Mouse (Mus musculus) heart, postnatal 0 days (tissue): ENCODE measurements at regions not wholly inside any gene's neighbourhood (a gene's known extent, or its start where the extent isn't known, plus 50 kb on each side); places are given as distances from the start of the nearest gene placed in this dataset.

Experiments used
- ATAC-seq: fragments of 200-750 bp; cut with Nextera tagmentation; 2 replicates; pipeline ENCODE4 v1.8.0; 2017; ENCODE audit warnings: low read depth, moderate number of reproducible peaks, moderate library complexity; ENCODE audit not compliant: insufficient read depth
- DNase-seq: peaks from one replicate; pipeline ENCODE4 v3.0.0-alpha.2; 2016; ENCODE audit warnings: low spot score
- H3K27ac ChIP-seq: fragments of 300-500 bp; sonication (generic); 2 replicates; pipeline ENCODE4 v1.5.1; 2014; ENCODE audit warnings: low read depth, mild to moderate bottlenecking
- H3K27me3 ChIP-seq: fragments of 300-500 bp; sonication (generic); 2 replicates; pipeline ENCODE4 v1.6.1; 2014; ENCODE audit warnings: low read length, mixed read lengths; ENCODE audit not compliant: control insufficient read depth, insufficient read depth
- H3K36me3 ChIP-seq: fragments of 300-500 bp; sonication (generic); replicated peaks from 2 replicates; pipeline ENCODE4 v1.6.1; 2014; ENCODE audit warnings: low read length, mixed read lengths; ENCODE audit not compliant: control insufficient read depth, insufficient read depth
- H3K4me1 ChIP-seq: fragments of 300-500 bp; sonication (generic); 2 replicates; pipeline ENCODE4 v1.6.1; 2014; ENCODE audit warnings: antibody characterized with exemption; ENCODE audit not compliant: control insufficient read depth, insufficient read depth
- H3K4me2 ChIP-seq: fragments of 300-500 bp; sonication (generic); 2 replicates; pipeline ENCODE4 v1.6.1; 2014; ENCODE audit warnings: low read depth, mild to moderate bottlenecking, low read length, moderate library complexity
- H3K4me3 ChIP-seq: fragments of 300-500 bp; sonication (generic); 2 replicates; pipeline ENCODE4 v1.5.1; 2014; ENCODE audit warnings: low read depth, low read length
- H3K9ac ChIP-seq: fragments of 300-500 bp; sonication (generic); replicated peaks from 2 replicates; pipeline ENCODE4 v1.6.1; 2014; ENCODE audit warnings: low read depth, low read length, mixed read lengths
- H3K9me3 ChIP-seq: fragments of 300-500 bp; sonication (generic); replicated peaks from 2 replicates; pipeline ENCODE4 v1.6.1; 2016; ENCODE audit warnings: low read length; ENCODE audit not compliant: control insufficient read depth
- CTCF ChIP-seq: IDR thresholded peaks from 2 replicates; pipeline ENCODE4 v1.5.1; 2016; ENCODE audit warnings: antibody characterized with exemption, control low read depth, low read depth
- EP300 ChIP-seq: IDR thresholded peaks from 2 replicates; pipeline ENCODE4 v1.6.1; 2016; ENCODE audit warnings: antibody characterized with exemption, low read depth
- WGBS: fragments of 180-500 bp; shearing (Covaris S2); extraction: QIAGEN DNeasy Blood & Tissue Kit; methylation state at CpG from one replicate; pipeline ENCODE4 v1.1.7; 2014; 5-methylcytosine and 5-hydroxymethylcytosine counted together

DNA sequence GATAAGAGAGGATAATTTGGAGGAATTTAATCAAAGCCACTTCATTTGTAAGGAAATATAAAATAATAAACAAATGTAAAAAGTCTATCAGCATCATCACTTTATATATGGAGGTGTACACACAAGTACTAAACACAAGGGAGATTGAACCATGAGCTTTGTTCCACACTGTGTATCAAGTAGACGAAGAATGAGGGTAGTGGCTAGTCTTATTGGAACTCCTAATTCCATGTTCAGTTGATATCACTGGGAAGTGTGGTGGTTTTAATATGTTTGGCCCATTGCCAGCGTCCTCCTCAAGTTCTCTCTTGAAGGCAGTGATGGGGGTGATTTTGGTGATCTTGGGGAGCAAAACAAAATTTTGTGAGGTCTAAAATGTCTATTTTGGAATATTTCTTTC lies 165.2 kb upstream of the Tmprss15 start:
- H3K9ac ChIP-seq: no peak overlapping the region
- H3K36me3 ChIP-seq: no peaks in the 10 kb centered on the region
- H3K27me3 ChIP-seq: no peaks in the 10 kb centered on the region
- 40% methylated on average over 2 of the region's 2 CpGs for WGBS
- ATAC-seq (no peak), DNase-seq (no peak)
- H3K4me1 ChIP-seq: no peaks in the 10 kb centered on the region
- H3K9me3 ChIP-seq: no peaks in the 10 kb centered on the region
- H3K4me3 ChIP-seq: no peak overlapping the region
- H3K4me2 ChIP-seq: no peak overlapping the region
- no peak overlapping the region for H3K27ac ChIP-seq
- no peak for TF ChIP-seq EP300
- TF ChIP-seq CTCF: no peak

DNA sequence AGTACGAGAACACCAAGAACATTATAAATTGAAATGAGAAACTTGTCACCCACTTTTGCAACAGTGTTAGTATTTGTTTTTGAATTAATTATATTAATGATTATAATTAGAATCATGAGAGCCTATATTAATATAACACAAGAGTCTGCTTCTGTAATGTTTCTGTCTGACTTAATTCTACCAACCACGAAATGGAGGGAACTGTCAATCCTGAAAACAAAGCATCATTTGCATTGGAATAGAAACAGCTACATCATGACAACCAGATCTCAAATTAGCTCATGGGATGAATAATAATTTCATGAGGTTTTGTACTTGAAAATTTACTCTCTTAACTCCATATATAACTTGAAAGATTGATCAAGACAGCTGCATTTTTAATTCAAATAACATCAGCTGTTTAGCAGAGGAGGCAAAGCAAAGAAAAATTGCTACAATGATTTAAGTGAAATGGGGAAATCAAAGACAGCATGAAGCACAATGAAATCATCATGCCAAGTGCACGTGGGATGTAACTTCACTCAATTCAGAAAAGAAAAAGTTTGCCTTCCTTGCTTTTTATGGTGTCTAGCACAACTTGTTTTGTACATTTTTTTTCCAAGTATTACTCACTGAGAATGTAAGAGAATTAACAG lies 150.1 kb upstream of the Tmprss15 start:
- Histone ChIP-seq H3K9ac (no peak overlapping the region), H3K4me1 (no peaks in the 10 kb centered on the region), H3K9me3 (no peaks in the 10 kb centered on the region), H3K4me2 (no peak overlapping the region), H3K4me3 (no peak overlapping the region), H3K36me3 (no peaks in the 10 kb centered on the region), H3K27me3 (no peaks in the 10 kb centered on the region), H3K27ac (no peak overlapping the region)
- ATAC-seq: no peak
- WGBS: 66% methylated on average over 3 of the region's 3 CpGs
- no peak for TF ChIP-seq EP300
- no peak for TF ChIP-seq CTCF
- no peak for DNase-seq

DNA sequence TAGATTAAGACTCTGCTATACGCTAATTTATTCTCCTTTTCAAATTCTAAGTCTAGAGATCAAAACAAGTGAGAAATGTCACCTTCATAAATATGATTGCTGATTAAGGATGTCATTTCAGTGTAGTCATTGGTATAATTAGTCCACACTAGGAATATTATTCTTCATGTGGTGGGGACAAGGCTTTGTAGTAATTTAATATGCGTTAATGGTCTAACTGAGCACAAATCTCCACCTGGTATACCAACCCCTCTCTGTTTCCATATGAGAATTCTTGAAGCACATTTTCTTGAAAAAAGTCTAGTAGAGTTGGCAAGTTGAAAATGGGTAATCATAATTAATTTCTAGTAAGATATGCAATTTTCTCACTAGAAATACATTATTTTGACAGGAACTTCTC lies 149.3 kb upstream of the Tmprss15 start:
- H3K4me2 ChIP-seq: no peak overlapping the region
- H3K27me3 ChIP-seq: no peaks in the 10 kb centered on the region
- TF ChIP-seq EP300 (no peak), CTCF (no peak)
- H3K4me1 ChIP-seq: no peaks in the 10 kb centered on the region
- H3K4me3 ChIP-seq: no peak overlapping the region
- 79% methylated on average over 2 of the region's 2 CpGs for whole genome bisulfite sequencing
- H3K9me3 ChIP-seq: no peaks in the 10 kb centered on the region
- no peak overlapping the region for H3K27ac ChIP-seq
- no peak for ATAC-seq
- no peak overlapping the region for H3K9ac ChIP-seq
- H3K36me3 ChIP-seq: no peaks in the 10 kb centered on the region
- DNase-seq: no peak

DNA sequence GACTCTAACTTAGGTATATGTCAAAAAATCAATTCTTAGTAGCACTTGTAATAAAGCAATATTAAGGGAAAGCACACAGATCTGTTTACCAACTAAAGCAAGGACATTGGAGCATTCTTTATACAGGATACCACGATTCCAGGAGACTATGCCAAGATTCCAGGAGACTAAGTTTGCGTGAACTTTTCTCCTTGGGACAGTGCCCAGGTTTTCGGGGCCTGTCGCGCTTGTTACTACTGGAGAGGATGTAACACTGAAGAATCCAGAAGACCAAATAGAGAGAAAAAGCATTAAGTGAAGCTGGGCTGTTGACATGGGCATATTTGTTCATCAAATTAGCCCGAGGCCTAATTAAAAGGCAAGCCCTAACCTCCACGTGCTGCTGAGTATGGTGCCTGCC lies 100.3 kb upstream of the Tmprss15 start:
- H3K27me3 ChIP-seq: no peaks in the 10 kb centered on the region

DNA sequence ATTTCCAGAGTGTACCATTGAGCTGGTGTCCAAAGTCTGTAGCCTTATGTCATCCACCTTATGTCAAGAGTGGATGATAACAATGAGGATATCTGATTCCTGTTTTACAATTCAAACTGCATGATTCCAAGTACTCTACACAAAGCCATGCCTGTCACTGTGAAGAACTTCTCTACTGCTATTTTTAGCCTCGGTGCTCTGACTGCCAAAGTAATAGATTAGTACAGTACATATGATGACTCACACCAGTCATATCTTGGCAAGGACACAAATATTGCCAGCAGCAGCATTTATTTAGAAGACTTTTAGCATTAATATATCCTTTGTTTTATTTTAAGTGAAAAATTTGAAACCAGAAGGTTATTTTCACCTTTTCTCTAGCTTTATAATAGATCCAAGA lies 95.6 kb upstream of the Tmprss15 start:
- TF ChIP-seq CTCF (no peak), EP300 (no peak)
- Histone ChIP-seq H3K9me3 (no peaks in the 10 kb centered on the region), H3K4me3 (no peak overlapping the region), H3K36me3 (no peaks in the 10 kb centered on the region), H3K9ac (no peak overlapping the region), H3K4me2 (no peak overlapping the region), H3K4me1 (0 out of 2 replicates have a peak, but pooled peaks cover 6% of the 10 kb centered on the region), H3K27me3 (no peaks in the 10 kb centered on the region), H3K27ac (no peak overlapping the region)
- 14% methylated on average over 1 of the region's 1 CpGs for WGBS
- DNase-seq (peak; percentile 84), ATAC-seq (peak; percentile 73)

More for the DNA sequence above, 100.3 kb upstream of the Tmprss15 start:
- H3K9ac ChIP-seq: no peak overlapping the region
- ATAC-seq: no peak
- no peak overlapping the region for H3K27ac ChIP-seq
- no peak for DNase-seq
- 46% methylated on average over 7 of the region's 7 CpGs for WGBS
- TF ChIP-seq EP300 (no peak), CTCF (no peak)
- H3K9me3 ChIP-seq: no peaks in the 10 kb centered on the region
- no peak overlapping the region for H3K4me2 ChIP-seq
- no peak overlapping the region for H3K4me3 ChIP-seq
- 0 out of 2 replicates have a peak, but pooled peaks cover 6% of the 10 kb centered on the region for H3K4me1 ChIP-seq
- H3K36me3 ChIP-seq: no peaks in the 10 kb centered on the region

DNA sequence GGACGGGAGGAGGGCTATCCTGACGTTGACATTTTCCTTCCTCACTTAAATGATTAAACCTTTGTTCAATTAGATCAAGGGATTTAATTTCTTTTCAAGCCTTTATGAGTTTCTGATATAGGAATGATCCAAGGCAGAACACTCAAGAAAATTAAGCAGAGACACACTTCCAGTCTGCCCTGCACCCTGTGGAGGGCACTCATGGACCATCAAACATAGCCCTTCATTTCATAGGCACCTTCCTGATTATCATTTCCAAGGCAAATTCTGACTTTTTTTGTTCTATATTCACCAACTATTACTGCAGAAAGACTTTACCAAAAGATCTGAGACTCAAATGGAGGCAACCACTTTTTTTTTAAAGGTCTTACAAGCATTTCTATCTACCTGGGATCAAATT lies 91.6 kb upstream of the Tmprss15 start:
- H3K9ac ChIP-seq: no peak overlapping the region
- ATAC-seq (no peak), DNase-seq (no peak)
- no peaks in the 10 kb centered on the region for H3K27me3 ChIP-seq
- H3K9me3 ChIP-seq: no peaks in the 10 kb centered on the region
- WGBS: 78% methylated on average over 2 of the region's 2 CpGs
- no peaks in the 10 kb centered on the region for H3K4me1 ChIP-seq
- H3K27ac ChIP-seq: no peak overlapping the region
- no peaks in the 10 kb centered on the region for H3K36me3 ChIP-seq
- peak; percentile 53 for TF ChIP-seq CTCF
- TF ChIP-seq EP300: no peak
- no peak overlapping the region for H3K4me3 ChIP-seq
- H3K4me2 ChIP-seq: no peak overlapping the region
